Mouse (Mus musculus) CH12.LX (cell line): Measurements from ENCODE around the gene Crisp2. TPM values are rescaled to one million over a fixed set of nuclear protein-coding genes. Genes with fewer than 3 reads are reported as not detected.

Experiments
- DNase-seq: peaks from one replicate; pipeline ENCODE4 v3.0.0-alpha.2; 2013; ENCODE audit errors: extremely low read depth
- H3K27ac ChIP-seq: 2 replicates; pipeline ENCODE4 v1.5.1; 2012; ENCODE audit warnings: low read depth, mild to moderate bottlenecking, control low read depth, moderate library complexity; ENCODE audit not compliant: insufficient read depth
- H3K27me3 ChIP-seq: replicated peaks from 2 replicates; pipeline ENCODE3; 2012; ENCODE audit warnings: inconsistent platforms
- H3K36me3 ChIP-seq, 2 experiments: replicated peaks in 1 of 2; 2 replicates each; pipeline versions ENCODE3 to v1.6.1; 2012; ENCODE audit warnings: inconsistent platforms in 1 of 2, low read length in 1 of 2, mild to moderate bottlenecking in 1 of 2, mixed read lengths in 1 of 2, moderate library complexity in 1 of 2; ENCODE audit not compliant: control insufficient read depth in 1 of 2, insufficient read depth in 1 of 2
- H3K4me1 ChIP-seq, 2 experiments: 2 replicates each; pipeline ENCODE4 v1.6.1; 2012; ENCODE audit warnings: inconsistent platforms in 1 of 2, moderate library complexity in 1 of 2; ENCODE audit not compliant: insufficient read depth in 2 of 2, control insufficient read depth in 1 of 2
- H3K4me2 ChIP-seq: 2 replicates; pipeline ENCODE4 v1.6.1; 2012; ENCODE audit warnings: low read depth, mild to moderate bottlenecking, control low read depth; ENCODE audit not compliant: poor library complexity, insufficient read depth, severe bottlenecking
- H3K4me3 ChIP-seq, 3 experiments: fragments of 150-350 bp in 1 of 3; sonication (generic) in 1 of 3; replicated peaks in 1 of 3; 2 replicates each; pipeline versions ENCODE3 to v1.5.1; 2011 to 2012; ENCODE audit warnings: low read depth in 2 of 3, low read length in 2 of 3, mild to moderate bottlenecking in 2 of 3, moderate library complexity in 2 of 3, control low read depth in 1 of 3, improper control_type of control experiment in 1 of 3, inconsistent platforms in 1 of 3, mixed read lengths in 1 of 3; ENCODE audit not compliant: poor library complexity in 1 of 3
- H3K79me2 ChIP-seq: replicated peaks from 2 replicates; pipeline ENCODE4 v1.6.1; 2012; ENCODE audit warnings: mild to moderate bottlenecking, moderate library complexity; ENCODE audit not compliant: control insufficient read depth, poor library complexity, insufficient read depth, severe bottlenecking; ENCODE audit errors: extremely low read depth
- H3K9ac ChIP-seq: 2 replicates; pipeline ENCODE4 v1.6.1; 2012; ENCODE audit warnings: low read depth, mild to moderate bottlenecking, control low read depth, moderate library complexity; ENCODE audit not compliant: insufficient read depth
- H3K9me3 ChIP-seq: replicated peaks from 2 replicates; pipeline ENCODE3; 2012; ENCODE audit warnings: low read length, inconsistent platforms, mixed read lengths
- CHD2 ChIP-seq: IDR thresholded peaks from 2 replicates; pipeline ENCODE4 v1.6.1; 2011; ENCODE audit warnings: low read length, improper control_type of control experiment
- CTCF ChIP-seq, 2 experiments: IDR thresholded peaks in 1 of 2; conservative IDR thresholded peaks in 1 of 2; 2 replicates each; pipeline ENCODE4 v1.5.1; 2011 to 2012; ENCODE audit warnings: low read depth in 2 of 2, low read length in 2 of 2, improper control_type of control experiment in 1 of 2, inconsistent platforms in 1 of 2, mild to moderate bottlenecking in 1 of 2, moderate library complexity in 1 of 2
- ELF1 ChIP-seq: IDR thresholded peaks from 2 replicates; pipeline ENCODE4 v1.6.1; 2014; ENCODE audit warnings: low read depth, mild to moderate bottlenecking, inconsistent platforms, low read length, improper control_type of control experiment
- EP300 ChIP-seq: IDR thresholded peaks from 2 replicates; pipeline ENCODE4 v1.6.1; 2011; ENCODE audit warnings: low read length, improper control_type of control experiment
- ETS1 ChIP-seq: conservative IDR thresholded peaks from 2 replicates; pipeline ENCODE4 v1.6.1; 2012; ENCODE audit warnings: low read depth, mild to moderate bottlenecking, inconsistent platforms, low read length, improper control_type of control experiment, moderate library complexity
- GABPA ChIP-seq: IDR thresholded peaks from 2 replicates; pipeline ENCODE4 v1.6.1; 2012; ENCODE audit warnings: low read depth, low read length, improper control_type of control experiment, inconsistent platforms; ENCODE audit not compliant: insufficient replicate concordance
- IRF4 ChIP-seq: IDR thresholded peaks from 2 replicates; pipeline ENCODE4 v1.6.1; 2014; ENCODE audit warnings: low read depth, mild to moderate bottlenecking, inconsistent platforms, low read length, improper control_type of control experiment
- JUN ChIP-seq: IDR thresholded peaks from 2 replicates; pipeline ENCODE4 v1.6.1; 2011; ENCODE audit warnings: low read depth, mild to moderate bottlenecking, low read length, improper control_type of control experiment, moderate library complexity; ENCODE audit not compliant: insufficient read depth
- MAFK ChIP-seq: IDR thresholded peaks from 2 replicates; pipeline ENCODE4 v1.6.1; 2011; ENCODE audit warnings: low read length, improper control_type of control experiment; ENCODE audit not compliant: insufficient replicate concordance
- MEF2A ChIP-seq: IDR thresholded peaks from 2 replicates; pipeline ENCODE4 v1.6.1; 2014; ENCODE audit warnings: low read depth, mild to moderate bottlenecking, inconsistent platforms, low read length, improper control_type of control experiment, borderline replicate concordance
- MXI1 ChIP-seq: IDR thresholded peaks from 2 replicates; pipeline ENCODE4 v1.6.1; 2011; ENCODE audit warnings: mild to moderate bottlenecking, low read depth, low read length, improper control_type of control experiment
- NELFE ChIP-seq: IDR thresholded peaks from 2 replicates; pipeline ENCODE4 v1.6.1; 2011; ENCODE audit warnings: low read depth, low read length, improper control_type of control experiment
- NRF1 ChIP-seq: IDR thresholded peaks from 2 replicates; pipeline ENCODE4 v1.6.1; 2014; ENCODE audit warnings: low read depth, mild to moderate bottlenecking, inconsistent platforms, low read length, improper control_type of control experiment, moderate library complexity
- PAX5 ChIP-seq: IDR thresholded peaks from 2 replicates; pipeline ENCODE4 v1.6.1; 2012; ENCODE audit warnings: low read length, inconsistent platforms, mixed read lengths
- POLR2A ChIP-seq: IDR thresholded peaks from 2 replicates; pipeline ENCODE4 v1.6.1; 2011; ENCODE audit warnings: low read depth, mild to moderate bottlenecking, improper control_type of control experiment, low read length
- POLR2AphosphoS2 ChIP-seq: IDR thresholded peaks from 2 replicates; pipeline ENCODE4 v1.6.1; 2011; ENCODE audit warnings: low read depth, low read length, improper control_type of control experiment
- RAD21 ChIP-seq: IDR thresholded peaks from 2 replicates; pipeline ENCODE4 v1.6.1; 2011; ENCODE audit warnings: low read depth, mild to moderate bottlenecking, low read length, improper control_type of control experiment, moderate library complexity
- RCOR1 ChIP-seq: conservative IDR thresholded peaks from 2 replicates; pipeline ENCODE4 v1.6.1; 2012; ENCODE audit warnings: low read depth, mild to moderate bottlenecking, inconsistent platforms, low read length, improper control_type of control experiment
- SIN3A ChIP-seq: IDR thresholded peaks from 2 replicates; pipeline ENCODE4 v1.6.1; 2012; ENCODE audit warnings: low read length, improper control_type of control experiment, inconsistent platforms
- TBP ChIP-seq: conservative IDR thresholded peaks from 2 replicates; pipeline ENCODE4 v1.6.1; 2011; ENCODE audit warnings: low read depth, low read length, improper control_type of control experiment
- UBTF ChIP-seq: IDR thresholded peaks from 2 replicates; pipeline ENCODE4 v1.6.1; 2012; ENCODE audit warnings: low read depth, mild to moderate bottlenecking, inconsistent platforms, low read length, improper control_type of control experiment, moderate library complexity
- USF1 ChIP-seq: IDR thresholded peaks from 2 replicates; pipeline ENCODE4 v1.6.1; 2014; ENCODE audit warnings: low read depth, mild to moderate bottlenecking, inconsistent platforms, low read length, improper control_type of control experiment
- ZC3H11A ChIP-seq: IDR thresholded peaks from 2 replicates; pipeline ENCODE4 v1.6.1; 2012; ENCODE audit warnings: low read depth, mild to moderate bottlenecking, inconsistent platforms, low read length, improper control_type of control experiment
- ZMIZ1 ChIP-seq: IDR thresholded peaks from 2 replicates; pipeline ENCODE4 v1.6.1; 2012; ENCODE audit warnings: low read depth, mild to moderate bottlenecking, inconsistent platforms, low read length, improper control_type of control experiment
- ZNF384 ChIP-seq: IDR thresholded peaks from 2 replicates; pipeline ENCODE4 v1.6.1; 2012; ENCODE audit warnings: low read depth, low read length, improper control_type of control experiment, inconsistent platforms
- dilution Hi-C: fragments of 300-500 bp; cut with MboI; formaldehyde crosslinking; loops from 2 replicates; pipeline ENCODE4 v1.14.3; 2020; ENCODE audit warnings: low sequenced_read_pairs; ENCODE audit not compliant: extremely low pct_unique_long_range_greater_than_20kb, extremely low pct_ligation_motif_present
- in situ Hi-C: fragments of 300-500 bp; cut with MboI; formaldehyde crosslinking; loops from 3 replicates; pipeline ENCODE4 v1.14.3; 2019; ENCODE audit warnings: low sequenced_read_pairs, low pct_ligation_motif_present, low pct_unique_long_range_greater_than_20kb, mixed read lengths
- polyA plus RNA-seq: library from polyadenylated mRNA; unstranded; fragments of >175 nt; gene quantifications from 2 replicates; pipeline ENCODE4 v1.2.1, GENCODE M21; 2012; ENCODE audit warnings: low read depth; ENCODE audit not compliant: insufficient read length
- total RNA-seq, 2 experiments: library from RNA; depleted of rRNA; stranded (reverse); fragments of 300-350 nt in 1 of 2; fragments of >200 nt in 1 of 2; gene quantifications; 2 replicates each; pipeline ENCODE4 v1.2.3; 2012 to 2014

Crisp2 gene
- total and polyA plus RNA-seq, 3 experiments: not detected

DNA sequence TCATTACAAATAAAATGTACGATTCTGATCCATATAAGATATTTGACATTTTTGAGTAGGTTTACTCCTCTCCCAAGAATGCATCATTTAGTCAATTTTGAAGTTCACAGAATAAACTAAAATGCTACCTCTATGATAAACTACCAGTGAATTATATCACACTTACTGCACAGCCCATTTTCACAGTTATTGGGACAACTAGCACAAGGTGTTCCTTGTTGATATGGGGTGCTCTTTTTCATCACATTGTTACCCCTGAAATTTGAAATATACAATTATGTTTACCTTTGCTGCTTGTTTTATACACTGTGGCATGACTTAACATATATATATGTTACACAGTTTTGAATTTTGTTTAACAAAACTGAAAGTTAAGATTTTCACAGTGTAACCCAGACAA, 39.7 kb downstream of the Crisp2 start:
- TF ChIP-seq ZNF384 (no peak), EP300 (no peak), GABPA (no peak), NRF1 (no peak), MXI1 (no peak), JUN (no peak), POLR2A (no peak), ETS1 (no peak), ZMIZ1 (no peak), RCOR1 (no peak), RAD21 (no peak), PAX5 (no peak), NELFE (no peak), CTCF (conservative IDR thresholded peaks at IDR 0.05 in 1 of 2, IDR thresholded peaks at IDR 0.05 in 1 of 2; ENCODE audit: low read depth in 2 of 2, low read length in 2 of 2) (no peak), UBTF (no peak), IRF4 (no peak)
- dilution Hi-C loops: no loop called here
- H3K9ac ChIP-seq: no peak overlapping the region
- no peak overlapping the region for H3K4me2 ChIP-seq
- H3K36me3 ChIP-seq: no peaks in the 10 kb centered on the region
- no peak for DNase-seq
- H3K4me1 ChIP-seq: no peaks in the 10 kb centered on the region
- no peak overlapping the region for H3K4me3 ChIP-seq
- peaks cover 7% of the 10 kb centered on the region for H3K9me3 ChIP-seq
- no peaks in the 10 kb centered on the region for H3K27me3 ChIP-seq
- H3K27ac ChIP-seq: no peak overlapping the region
- in situ Hi-C loops: no loop called here
- no peaks in the 10 kb centered on the region for H3K79me2 ChIP-seq

DNA sequence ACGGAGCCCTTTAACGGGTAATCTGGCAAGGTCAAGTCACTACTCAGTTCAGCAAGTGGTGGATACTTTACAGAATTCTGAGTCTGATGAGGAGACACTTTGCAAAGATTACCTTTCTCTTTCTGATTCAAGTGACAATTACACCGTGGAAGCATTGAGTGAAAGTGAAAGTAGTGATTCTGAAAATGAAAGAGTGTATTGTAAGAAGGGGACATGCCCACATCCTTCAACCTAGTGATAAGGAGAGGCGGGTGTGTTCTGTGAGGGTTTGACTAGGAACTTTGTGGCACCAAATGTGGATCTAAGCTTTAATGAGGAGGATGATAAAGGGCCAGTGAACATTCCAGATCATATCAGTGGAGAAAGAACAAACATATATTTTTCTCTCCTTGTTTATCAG, 43.1 kb downstream of the Crisp2 start:
- H3K4me2 ChIP-seq: no peak overlapping the region
- H3K36me3 ChIP-seq: no peaks in the 10 kb centered on the region
- no peak overlapping the region for H3K4me3 ChIP-seq
- peaks cover 4% of the 10 kb centered on the region for H3K9me3 ChIP-seq
- DNase-seq: no peak
- no peak for TF ChIP-seq UBTF
- no peak for TF ChIP-seq IRF4
- TF ChIP-seq MEF2A: no peak
- TF ChIP-seq MAFK: no peak
- TF ChIP-seq MXI1: no peak
- TF ChIP-seq ELF1: no peak
- TF ChIP-seq USF1: no peak
- no peak for TF ChIP-seq NELFE
- TF ChIP-seq SIN3A: no peak
- no peak for TF ChIP-seq POLR2A
- no peak for TF ChIP-seq ZC3H11A
- TF ChIP-seq CHD2: no peak
- no peak for TF ChIP-seq ETS1
- TF ChIP-seq TBP: no peak
- TF ChIP-seq POLR2AphosphoS2: no peak
- no peaks in the 10 kb centered on the region for H3K27me3 ChIP-seq
- H3K27ac ChIP-seq: no peak overlapping the region
- H3K79me2 ChIP-seq: no peaks in the 10 kb centered on the region
- in situ Hi-C loops: no loop called here
- dilution Hi-C loops: no loop called here
- H3K4me1 ChIP-seq: no peaks in the 10 kb centered on the region
- no peak overlapping the region for H3K9ac ChIP-seq
